Mouse (Mus musculus) bone marrow macrophage, adult 2 months (primary cell): Measurements from ENCODE around the gene Ppp2r5d.

Experiments
- CTCF ChIP-seq: IDR thresholded peaks from 2 replicates; pipeline ENCODE4 v1.5.1; 2012; ENCODE audit warnings: low read depth, mild to moderate bottlenecking, low read length, moderate library complexity
- POLR2A ChIP-seq: IDR thresholded peaks from 2 replicates; pipeline ENCODE4 v1.6.1; 2012; ENCODE audit warnings: mild to moderate bottlenecking, low read depth, low read length, borderline replicate concordance

DNA sequence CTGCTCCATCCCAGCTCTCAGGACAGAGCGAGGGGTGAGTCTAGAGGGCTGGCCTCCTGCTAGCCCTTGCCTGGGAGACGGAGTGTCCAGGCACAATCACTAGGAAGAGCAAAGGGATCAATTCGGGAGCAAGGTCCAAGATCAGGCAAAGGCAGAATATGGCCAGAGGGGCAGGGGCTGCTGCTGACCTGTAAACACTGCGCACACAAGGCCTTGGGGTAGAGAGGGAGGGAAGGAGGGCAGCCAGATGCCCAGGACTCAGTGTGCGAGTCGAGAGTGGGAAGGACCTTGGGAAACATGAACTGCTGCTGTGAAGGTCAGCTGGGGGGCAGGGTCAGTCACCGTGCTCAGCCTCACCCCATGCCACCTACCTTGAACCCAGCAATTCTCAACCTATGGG, 30.4 kb upstream of the Ppp2r5d start:
- no peak for TF ChIP-seq CTCF
- TF ChIP-seq POLR2A = no peak
